Mouse (Mus musculus) heart, postnatal 25 days (tissue): ENCODE measurements around the gene Oas1f. TPM values are rescaled to one million over a fixed set of nuclear protein-coding genes. Genes with fewer than 3 reads are reported as not detected.
"Not testable (repeated sequence)": the region's sequence is repeated elsewhere in the genome, so short reads cannot be mapped to it uniquely, and the experiment has no call there.

Experiments used
- DNase-seq: peaks from one replicate; pipeline ENCODE4 v3.0.0; 2022; ENCODE audit warnings: low spot score
- intact Hi-C: fragments of 180-260 bp; cut with DNase I; formaldehyde crosslinking; loops from one replicate; pipeline ENCODE4 v1.15.1; 2025
- total RNA-seq, 2 experiments: library from RNA; stranded (reverse); gene quantifications; 2 replicates each; pipeline ENCODE4 v1.2.3; 2021

Gene Oas1f
- total RNA-seq, 2 experiments from 2014 or later, result not detected

GRCm38 (mm10) chr5:120870081-120870480 lies 22.9 kb downstream of the Oas1f start:
- DNase-seq, result no peak
- intact Hi-C loops, result no loop called here

- no peak for DNase-seq
- intact Hi-C loops, result no loop called here
These were observed 23.6 kb downstream of the Oas1f start for GRCm38 (mm10) chr5:120870782-120871181.

DNA sequence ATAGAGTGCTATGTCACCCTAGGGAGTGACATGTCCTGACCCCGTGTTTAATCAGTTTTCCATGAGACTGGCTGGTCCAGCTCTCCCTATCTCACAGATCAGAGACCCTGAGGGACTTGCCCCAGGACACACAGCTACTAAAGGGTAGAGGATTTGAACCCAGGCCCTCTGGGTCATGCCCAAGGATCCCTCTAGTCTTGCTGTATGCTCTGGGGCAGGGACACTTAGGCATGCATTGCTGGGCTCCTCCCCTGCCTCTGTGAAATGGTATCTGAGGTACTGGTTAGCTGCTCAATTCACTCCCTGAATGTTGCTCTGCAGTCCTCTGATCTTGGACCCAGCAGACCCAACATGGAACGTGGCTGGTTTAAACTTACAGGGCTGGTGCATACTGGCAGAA lies 24.3 kb downstream of the Oas1f start:
- intact Hi-C loops, result no loop called here
- no peak for DNase-seq

GRCm38 (mm10) chr5:120876839-120877238 lies 29.7 kb downstream of the Oas1f start:
- intact Hi-C loops, DNase-seq: not testable (repeated sequence)

GRCm38 (mm10) chr5:120877407-120877806 lies 30.2 kb downstream of the Oas1f start:
- intact Hi-C loops, result not testable (repeated sequence)

DNA sequence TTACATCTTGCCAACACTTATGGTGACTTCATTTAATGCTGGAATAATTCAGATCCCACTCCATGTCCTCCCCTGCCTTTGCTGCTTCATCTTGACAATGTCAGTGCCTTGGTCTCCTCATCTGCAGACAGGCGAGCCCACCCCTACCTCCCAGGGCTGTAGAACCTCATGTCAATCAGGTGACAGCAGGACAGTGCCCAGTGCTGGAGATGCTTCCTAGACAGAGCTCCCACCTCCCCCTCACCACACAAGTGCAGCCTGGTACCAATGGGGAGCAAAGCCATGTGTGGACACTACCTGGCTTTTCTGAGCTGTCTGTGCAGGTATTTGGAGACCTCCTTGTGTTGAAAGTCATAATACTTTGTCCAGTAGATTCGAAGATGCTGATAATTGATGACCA lies 31.6 kb downstream of the Oas1f start:
- not testable (repeated sequence) for DNase-seq
- intact Hi-C loops, result loop anchor here (2.0 kb wide), 1 partner anchor 20 kb away; no protein-coding TSS in a partner anchor

More at GRCm38 (mm10) chr5:120877407-120877806, 30.2 kb downstream of the Oas1f start:
- DNase-seq, result not testable (repeated sequence)

DNA sequence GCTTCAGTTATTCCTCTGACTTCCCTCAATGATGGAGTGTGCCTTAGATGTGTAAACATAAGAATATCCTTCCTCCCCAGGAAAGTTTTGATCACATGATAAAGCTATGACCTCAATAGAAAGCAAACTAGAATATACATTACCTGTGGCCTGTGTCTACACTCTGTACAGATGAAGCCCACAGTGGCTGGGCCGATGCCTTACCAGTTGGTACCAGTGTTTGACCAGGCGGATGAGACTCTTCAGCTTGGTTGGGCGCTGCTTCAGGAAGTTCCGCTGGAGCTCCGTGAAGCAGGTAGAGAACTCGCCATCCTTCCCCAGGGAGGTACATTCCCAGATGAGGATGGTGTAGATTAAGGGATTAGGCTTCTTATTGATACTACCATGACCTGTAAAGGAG lies 34.5 kb downstream of the Oas1f start:
- intact Hi-C loops, DNase-seq: not testable (repeated sequence)

- DNase-seq, intact Hi-C loops: not testable (repeated sequence)
These were observed 40.2 kb downstream of the Oas1f start, which contains the start of gene Oas1g for GRCm38 (mm10) chr5:120887413-120887812. Oas1g (minus strand) TSS chr5:120887613.

GRCm38 (mm10) chr5:120887831-120888230 lies 40.7 kb downstream of the Oas1f start:
- no peak for DNase-seq
- intact Hi-C loops, result no loop called here

DNA sequence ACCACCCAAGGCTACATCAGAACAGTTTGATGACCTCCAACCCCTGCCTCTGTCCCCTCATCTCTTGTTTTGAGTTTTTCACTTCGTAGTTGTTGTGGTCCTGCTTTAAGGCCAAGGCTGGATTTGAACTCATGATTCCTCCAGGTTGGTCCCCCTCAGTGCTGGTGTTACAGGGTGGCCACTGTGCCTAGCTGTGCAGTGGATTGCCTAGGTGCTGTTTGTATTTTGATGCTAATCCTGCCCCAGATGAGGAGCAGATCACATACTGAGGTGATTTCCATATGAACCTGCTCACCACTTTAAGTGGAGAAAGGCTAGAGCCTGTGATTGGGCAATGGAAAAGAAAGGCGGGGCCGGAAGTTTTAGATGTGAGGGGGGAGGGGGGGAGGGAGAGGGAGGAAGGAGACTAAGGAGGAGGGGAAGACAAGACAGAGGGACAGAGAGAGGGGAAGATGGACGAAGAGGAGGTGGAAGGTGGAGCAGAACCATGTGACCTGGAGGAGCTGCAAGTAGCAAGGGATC lies 41.2 kb downstream of the Oas1f start:
- DNase-seq, intact Hi-C loops: not testable (repeated sequence)

DNA sequence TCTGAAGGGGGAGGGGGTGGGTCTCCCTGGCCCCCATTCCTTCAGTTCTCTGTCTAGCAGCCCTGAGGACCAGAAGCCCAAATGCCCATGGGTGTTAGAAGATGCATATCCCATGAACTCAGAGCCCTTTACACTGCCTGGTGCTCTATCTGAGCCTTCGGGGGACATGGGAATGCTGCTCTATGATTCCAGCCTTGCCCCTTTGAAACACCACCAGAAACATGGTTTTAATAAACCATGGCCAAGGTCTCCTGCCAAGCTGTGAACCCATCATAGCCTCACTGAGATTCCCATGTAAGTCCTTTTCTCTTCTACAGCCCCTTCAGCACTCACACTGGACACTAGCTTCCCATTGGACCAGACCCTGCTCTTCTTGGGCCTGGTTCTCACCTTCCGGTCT lies 42.9 kb downstream of the Oas1f start:
- DNase-seq, result no peak
- intact Hi-C loops, result no loop called here

DNA sequence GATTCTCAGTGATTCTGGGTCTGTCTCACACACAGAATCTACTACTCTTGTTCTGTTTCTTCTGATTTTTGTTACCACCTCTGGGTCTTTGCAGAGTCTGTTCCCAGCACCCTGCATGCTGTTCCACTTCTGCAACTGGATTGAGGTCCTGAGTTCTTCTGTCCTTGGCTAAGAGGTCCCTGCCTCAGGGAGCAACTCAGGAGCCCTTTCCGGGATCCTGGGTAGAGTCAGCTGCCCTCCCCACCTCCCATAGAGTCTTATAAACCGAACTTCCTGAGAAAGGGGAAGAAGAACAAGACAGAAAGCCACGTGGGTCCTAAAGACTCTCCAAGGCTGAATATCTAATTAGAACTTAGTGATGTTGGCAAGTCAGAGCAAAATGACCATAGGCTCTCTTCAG lies 43.8 kb downstream of the Oas1f start:
- intact Hi-C loops, result no loop called here
- no peak for DNase-seq

DNA sequence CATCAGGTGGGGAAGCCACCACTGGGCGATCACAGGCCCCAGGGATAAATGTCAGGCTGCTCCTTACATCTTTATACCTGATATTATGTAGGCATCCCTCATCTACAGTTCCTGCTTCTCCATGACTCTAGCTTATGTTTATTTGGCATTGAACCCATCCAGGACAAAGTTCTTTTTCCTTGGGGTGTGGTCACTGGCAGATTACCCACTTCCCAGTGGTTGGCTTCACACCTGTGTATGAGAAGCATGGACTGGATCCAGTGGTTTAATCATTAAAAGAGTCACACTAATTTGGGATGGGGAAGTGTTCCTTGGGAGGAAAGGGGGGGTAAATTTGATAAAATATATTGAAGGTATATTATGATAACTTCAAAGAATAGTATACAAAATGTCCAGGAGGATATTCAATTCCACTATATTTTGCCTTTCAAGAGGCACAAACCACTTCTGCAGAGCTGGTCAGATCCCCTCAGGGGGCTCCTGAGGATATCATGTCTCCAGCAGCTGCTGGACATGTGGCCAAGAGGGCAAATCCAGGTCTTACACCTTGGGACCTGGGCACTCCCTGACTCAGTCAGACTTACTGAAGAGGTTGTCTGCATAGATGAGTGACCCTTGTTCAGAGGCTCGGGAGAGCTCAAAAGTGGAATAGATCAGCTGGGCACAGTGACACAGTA lies 44.5 kb downstream of the Oas1f start:
- intact Hi-C loops, result loop anchor here (2.0 kb wide), 1 partner anchor 107 kb away; no protein-coding TSS in a partner anchor
- not testable (repeated sequence) for DNase-seq

DNA sequence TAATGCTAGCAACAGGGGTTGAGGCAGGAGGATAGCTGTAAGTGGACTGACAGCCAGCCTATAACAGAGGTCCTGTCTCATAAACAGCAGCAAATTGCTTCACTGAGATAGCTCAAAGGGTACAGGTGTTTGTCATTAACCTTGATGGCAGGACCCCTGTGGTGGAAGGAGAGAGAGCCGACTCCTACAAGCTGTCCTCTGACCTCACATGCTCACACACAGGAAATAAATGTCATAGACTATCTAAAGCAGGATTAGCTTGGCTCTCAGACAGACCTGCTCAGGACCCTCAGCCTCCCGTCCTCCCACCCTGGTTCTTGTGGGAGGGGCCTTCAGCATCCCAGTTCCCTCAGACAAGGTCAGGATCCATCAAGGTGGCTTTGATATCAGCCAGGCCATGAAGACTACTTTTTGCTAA lies 45.1 kb downstream of the Oas1f start:
- intact Hi-C loops, result loop anchor here (2.0 kb wide), 1 partner anchor 107 kb away; no protein-coding TSS in a partner anchor
- no peak for DNase-seq

DNA sequence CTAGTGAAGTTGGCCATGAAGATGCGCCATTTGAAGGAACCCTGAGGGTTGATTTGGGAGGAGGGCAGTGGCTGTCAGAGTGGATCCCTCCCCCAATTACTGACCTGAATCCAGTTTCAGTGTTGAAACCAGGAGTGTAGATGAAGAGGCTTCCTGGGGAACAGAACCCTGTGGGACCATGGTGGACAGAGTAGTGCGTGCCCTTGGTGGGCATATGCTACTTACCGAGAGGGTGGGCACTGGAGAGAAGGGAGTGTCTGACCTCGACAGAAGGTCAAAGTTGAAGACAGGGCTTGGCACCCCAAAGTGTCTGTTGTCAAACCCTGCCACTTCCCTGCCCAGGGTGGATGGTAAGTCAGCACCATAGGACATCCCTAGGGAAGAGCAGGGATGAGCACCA lies 46.7 kb downstream of the Oas1f start:
- DNase-seq, result not testable (repeated sequence)
- intact Hi-C loops, result loop anchor here (2.0 kb wide), 1 partner anchor 109 kb away; no protein-coding TSS in a partner anchor

DNA sequence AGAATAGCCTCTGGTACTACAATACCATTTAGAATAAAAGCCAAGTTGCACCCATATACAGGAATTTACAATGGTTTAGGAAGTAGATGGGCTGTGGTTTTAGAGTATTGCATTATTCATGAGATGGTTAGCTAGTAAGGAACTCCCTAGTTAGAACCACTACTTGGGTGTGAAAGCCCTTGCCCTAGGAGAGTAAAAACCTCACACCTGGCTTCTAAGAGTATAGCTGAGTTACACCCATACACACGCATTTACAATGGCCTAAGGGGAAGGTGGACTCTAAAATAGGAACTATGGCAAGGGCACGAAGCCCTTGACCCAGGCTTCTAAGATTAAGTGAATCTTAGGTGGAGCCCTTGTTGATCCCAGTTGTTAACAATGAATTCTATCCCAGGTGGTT lies 47.5 kb downstream of the Oas1f start:
- intact Hi-C loops, DNase-seq: not testable (repeated sequence)

- DNase-seq, result no peak
- intact Hi-C loops, result no loop called here
These were observed 48.2 kb downstream of the Oas1f start for GRCm38 (mm10) chr5:120895231-120895900.

- intact Hi-C loops, result loop anchor here (2.0 kb wide), 1 partner anchor 20 kb away; no protein-coding TSS in a partner anchor
- DNase-seq, result no peak
These were observed 51.1 kb downstream of the Oas1f start for GRCm38 (mm10) chr5:120898307-120898706.

GRCm38 (mm10) chr5:120898726-120899125 lies 51.6 kb downstream of the Oas1f start:
- intact Hi-C loops, result loop anchor here (2.0 kb wide), 1 partner anchor 20 kb away; no protein-coding TSS in a partner anchor
- no peak for DNase-seq

DNA sequence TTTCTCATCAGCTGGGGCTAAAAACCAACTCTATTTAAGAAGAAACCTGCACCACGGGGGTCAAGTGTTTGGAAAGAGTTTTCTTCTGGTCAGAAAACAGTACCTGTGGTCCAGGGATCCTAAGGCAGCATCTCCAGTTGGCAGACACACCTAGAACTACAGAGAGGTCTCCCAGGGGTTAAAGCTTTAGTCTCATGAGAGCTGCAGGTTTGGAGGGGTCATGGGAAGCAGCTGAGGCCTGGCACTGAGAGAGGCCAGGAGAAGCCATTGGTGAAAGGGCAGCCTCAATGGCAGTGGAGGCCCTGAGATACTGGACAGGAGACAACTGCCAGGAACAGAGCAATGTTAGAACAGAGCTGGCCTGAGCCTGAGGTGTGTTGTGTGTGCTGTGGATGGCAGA lies 53.5 kb downstream of the Oas1f start:
- DNase-seq, result no peak
- intact Hi-C loops, result no loop called here

GRCm38 (mm10) chr5:120902056-120902455 lies 54.9 kb downstream of the Oas1f start:
- DNase-seq, result no peak
- intact Hi-C loops, result no loop called here
